In the genomic region with DNA sequence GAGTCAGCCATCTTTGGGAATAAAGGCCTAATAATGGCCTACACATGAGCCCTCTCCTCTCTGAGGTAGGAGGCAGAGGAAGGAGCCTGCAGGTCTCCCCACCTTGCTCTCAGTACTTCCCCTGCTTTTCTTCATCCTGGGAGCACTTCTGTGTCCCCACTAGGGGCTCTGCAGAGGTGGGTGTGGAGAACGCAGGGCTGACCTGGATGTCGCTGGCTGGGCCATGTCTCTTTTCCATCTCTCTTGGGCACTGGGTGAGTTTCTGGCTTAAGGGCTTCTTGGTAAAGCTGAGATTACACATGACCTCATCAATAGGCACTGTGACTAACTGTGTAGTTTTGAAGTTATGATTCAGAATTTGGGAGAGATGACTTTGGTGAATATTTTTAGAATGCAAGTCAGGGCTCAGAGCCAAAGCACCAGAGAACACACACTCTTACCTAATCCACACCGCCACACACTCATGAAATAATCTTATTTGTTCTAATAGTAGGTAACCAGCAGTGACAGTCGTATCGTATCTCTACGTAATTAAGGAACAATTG, we compare ENCODE assay signal across 9 mouse cellular contexts. TPM values are rescaled to one million over a fixed set of nuclear protein-coding genes. Genes with fewer than 3 reads are reported as not detected.
DNase-seq lines count a peak whose midpoint lies in the region; ATAC-seq lines count a peak whose summit lies in the region.
"Had no signal": no experiment of that assay in that cellular context is flagged by ENCODE, and none has a peak within 500 bp of the region (broad histone marks: within the 10 kb centered on the region; RNA-seq: fewer than 3 reads in every experiment).

No protein-coding gene starts in this region.

- WGBS in forebrain, embryonic 11.5 days: 51% methylated on average over 6 of the region's 6 CpGs
- 56% methylated on average over 6 of the region's 6 CpGs for WGBS in forebrain, embryonic 16.5 days
- 23% methylated on average over 6 of the region's 6 CpGs for WGBS in heart, embryonic 16.5 days

- no peak overlapping the region for H3K27ac ChIP-seq in forebrain, embryonic 11.5 days (ENCODE audit: low read depth, low read length)
- no peak overlapping the region for H3K27ac ChIP-seq in forebrain, embryonic 16.5 days (ENCODE audit: low read length)
- peak overlapping the region; percentile 96 for H3K27ac ChIP-seq in heart, embryonic 16.5 days (ENCODE audit: low read length)

- H3K9me3 ChIP-seq in forebrain, embryonic 11.5 days (ENCODE audit: control insufficient read depth, low read length): no peaks in the 10 kb centered on the region
- no peaks in the 10 kb centered on the region for H3K9me3 ChIP-seq in forebrain, embryonic 16.5 days (ENCODE audit: control insufficient read depth, low read length)
- 0 out of 2 replicates have a peak, but pooled peaks cover 3% of the 10 kb centered on the region for H3K9me3 ChIP-seq in heart, embryonic 16.5 days (replicated peaks; ENCODE audit: control insufficient read depth, low read length)

- peak overlapping the region; percentile 79; the same call in 1 of the 2 replicates for H3K4me2 ChIP-seq in forebrain, embryonic 11.5 days (ENCODE audit: low read depth, low read length, severe bottlenecking)
- H3K4me2 ChIP-seq in forebrain, embryonic 16.5 days (ENCODE audit: low read length): no peak overlapping the region
- H3K4me2 ChIP-seq in heart, embryonic 16.5 days (ENCODE audit: low read depth, low read length): peak overlapping the region; percentile 71

- peak overlapping the region; percentile 60; the same call in 1 of the 2 replicates for H3K9ac ChIP-seq in forebrain, embryonic 11.5 days (ENCODE audit: low read length)
- no peak overlapping the region for H3K9ac ChIP-seq in forebrain, embryonic 16.5 days (replicated peaks; ENCODE audit: low read depth, low read length)
- peak overlapping the region; percentile 82 for H3K9ac ChIP-seq in heart, embryonic 16.5 days (ENCODE audit: low read length)

- H3K27me3 ChIP-seq in forebrain, embryonic 11.5 days (ENCODE audit: control insufficient read depth, insufficient read depth, low read length): no peaks in the 10 kb centered on the region
- H3K27me3 ChIP-seq in forebrain, embryonic 16.5 days (replicated peaks; ENCODE audit: control insufficient read depth, insufficient read depth, low read length): no peaks in the 10 kb centered on the region
- no peaks in the 10 kb centered on the region for H3K27me3 ChIP-seq in heart, embryonic 16.5 days (ENCODE audit: control insufficient read depth, insufficient read depth, low read length)

- H3K4me3 ChIP-seq in forebrain, embryonic 11.5 days (ENCODE audit: low read depth, low read length): peak overlapping the region; percentile 38; the same call in 1 of the 2 replicates
- no peak overlapping the region for H3K4me3 ChIP-seq in forebrain, embryonic 16.5 days (replicated peaks; ENCODE audit: low read length)
- peak overlapping the region; percentile 65 for H3K4me3 ChIP-seq in heart, embryonic 16.5 days (ENCODE audit: low read length)

- H3K4me1 ChIP-seq in forebrain, embryonic 11.5 days (replicated peaks; ENCODE audit: control insufficient read depth, insufficient read depth, low read length): peaks cover 28% of the 10 kb centered on the region
- H3K4me1 ChIP-seq in forebrain, embryonic 16.5 days (replicated peaks; ENCODE audit: control insufficient read depth, insufficient read depth, low read length): peaks cover 35% of the 10 kb centered on the region
- H3K4me1 ChIP-seq in heart, embryonic 16.5 days (ENCODE audit: control insufficient read depth, insufficient read depth, low read length): peaks cover 54% of the 10 kb centered on the region

- ATAC-seq in forebrain, embryonic 11.5 days (replicated peaks; ENCODE audit: low FRiP score): no peak
- ATAC-seq in forebrain, embryonic 16.5 days: no peak
- ATAC-seq in heart, embryonic 16.5 days (replicated peaks; ENCODE audit: extremely low read depth, insufficient read depth, low FRiP score): no peak

- no peaks in the 10 kb centered on the region; the same call in 1 of the 2 replicates for H3K36me3 ChIP-seq in forebrain, embryonic 11.5 days (ENCODE audit: control insufficient read depth, insufficient read depth, low read length)
- peaks cover 3% of the 10 kb centered on the region for H3K36me3 ChIP-seq in forebrain, embryonic 16.5 days (ENCODE audit: control insufficient read depth, insufficient read depth)
- peaks cover 22% of the 10 kb centered on the region for H3K36me3 ChIP-seq in heart, embryonic 16.5 days (ENCODE audit: control insufficient read depth, insufficient read depth)

- DNase-seq in forebrain, embryonic 11.5 days (ENCODE audit: low spot score): no peak
- peak; percentile 63 for DNase-seq in Muller cell, postnatal 12 days (ENCODE audit: inconsistent ontology term)
- DNase-seq in lung, postnatal 25 days (ENCODE audit: low spot score): peak; percentile 61
- no peak for DNase-seq in layer of hippocampus, postnatal 10 days (ENCODE audit: low spot score in 2 of 2)
- DNase-seq in urinary bladder, postnatal 4 days (ENCODE audit: low spot score in 2 of 2): no peak
- DNase-seq in kidney, adult 11 months: no peak

RNA-seq across cellular contexts. Expression of gene Kcne1, which starts 39.4 kb away (rescaled TPM):
- 0.29 TPM in 1 of 2 replicates, not detected in the other for polyA plus RNA-seq in forebrain, embryonic 11.5 days (2014; fragmentation: Nextera tagmentation; extraction: Ambion mirVana)
- 0.10 TPM in 1 of 2 replicates, not detected in the other for polyA plus RNA-seq in forebrain, embryonic 16.5 days (2015; fragmentation: Nextera tagmentation; extraction: Ambion mirVana)
- 166 and 187 TPM in 2 replicates for polyA plus RNA-seq in heart, embryonic 16.5 days (2015; fragmentation: Nextera tagmentation; extraction: Ambion mirVana)
- total RNA-seq in layer of hippocampus, postnatal 10 days (2021): not detected
- total RNA-seq: common myeloid progenitor, adult 5-6 weeks had no signal

Comparison
In these comparisons a context has a peak if more than half of its experiments do, and no peak if none do; other contexts are left out.
1. DNase-seq: peak in Muller cell, postnatal 12 days (single experiment) and lung, postnatal 25 days (single experiment); none in forebrain, embryonic 11.5 days (single experiment), layer of hippocampus, postnatal 10 days (0 of 2), urinary bladder, postnatal 4 days (0 of 2) and kidney, adult 11 months (single experiment).
2. RNA of gene Kcne1, which starts 39.4 kb away (polyA plus RNA-seq): 166 to 187 TPM in heart, embryonic 16.5 days; 0.29 TPM in forebrain, embryonic 11.5 days and 0.10 TPM in forebrain, embryonic 16.5 days; every median in the first group is over 100 times any median in the second.